Mouse (Mus musculus) frontal cortex, adult 2 months (tissue): ENCODE data around the gene Hoxc13. TPM values are rescaled to one million over a fixed set of nuclear protein-coding genes. Genes with fewer than 3 reads are reported as not detected.

ENCODE experiments used
- polyA plus RNA-seq: library from polyadenylated mRNA; depleted of rRNA; stranded (reverse); fragments of >200 nt; gene quantifications from 2 replicates; pipeline ENCODE4 v1.2.3, GENCODE M21; 2012; rRNA removed

The Hoxc13 gene
- polyA plus RNA-seq, 1 experiment, result not detected

Other genes starting within 250 kb of the Hoxc13 start
- 322 and 324 TPM in 2 replicates for gene Atp5g2, start 248.8 kb upstream of the Hoxc13 start, polyA plus RNA-seq
- gene Calcoco1, start 198.9 kb upstream of the Hoxc13 start, polyA plus RNA-seq, result 64.9 and 69.7 TPM in 2 replicates
- gene Hoxc12, start 15.7 kb downstream of the Hoxc13 start, polyA plus RNA-seq, result not detected in 2 replicates
- gene Hoxc11, start 33.3 kb downstream of the Hoxc13 start, polyA plus RNA-seq, result not detected in 2 replicates
- not detected in 2 replicates for gene Hoxc10, start 45.7 kb downstream of the Hoxc13 start, polyA plus RNA-seq
- not detected in 2 replicates for gene Hoxc5, start 46.3 kb downstream of the Hoxc13 start, polyA plus RNA-seq
- not detected in 2 replicates for gene Hoxc9, start 55.3 kb downstream of the Hoxc13 start, polyA plus RNA-seq
- not detected in 2 replicates for gene Hoxc8, start 69.5 kb downstream of the Hoxc13 start, polyA plus RNA-seq
- gene Hoxc6, start 77.2 kb downstream of the Hoxc13 start, polyA plus RNA-seq, result not detected in 2 replicates
- gene Hoxc4, start 97.8 kb downstream of the Hoxc13 start, polyA plus RNA-seq, result 0.06 TPM in 1 of 2 replicates, not detected in the other
- gene Smug1, start 246.0 kb downstream of the Hoxc13 start, polyA plus RNA-seq, result 16.1 and 16.3 TPM in 2 replicates